Mouse (Mus musculus): Measurements from ENCODE around the gene Pakap.

- TF ChIP-seq CTCF (IDR thresholded peaks at IDR 0.05; ENCODE audit: low read depth, low read length) (no peak), POLR2A (IDR thresholded peaks at IDR 0.05; ENCODE audit: borderline replicate concordance, low read depth, low read length) (no peak)
Measured at GRCm38 (mm10) chr4:57607247-57607942, 39.4 kb downstream of the Pakap start.

All from bone marrow macrophage, adult 2 months (primary cell).